Mouse (Mus musculus) midbrain, embryonic 16.5 days (tissue): ENCODE results near the gene Mageb2. TPM values are rescaled to one million over a fixed set of nuclear protein-coding genes. Genes with fewer than 3 reads are reported as not detected.
"Not testable (repeated sequence)": the region's sequence is repeated elsewhere in the genome, so short reads cannot be mapped to it uniquely, and the experiment has no call there.

Experiments
- ATAC-seq: fragments of 200-750 bp; cut with Nextera tagmentation; 2 replicates; pipeline ENCODE4 v1.8.0; 2017; ENCODE audit warnings: moderate TSS enrichment
- H3K27ac ChIP-seq: fragments of 300-500 bp; sonication (generic); 2 replicates; pipeline ENCODE4 v1.5.1; 2014; ENCODE audit warnings: mild to moderate bottlenecking, low read length, mixed read lengths
- H3K27me3 ChIP-seq: fragments of 300-500 bp; sonication (generic); 2 replicates; pipeline ENCODE4 v1.6.1; 2014; ENCODE audit warnings: low read depth, low read length, mixed read lengths; ENCODE audit not compliant: control insufficient read depth, insufficient read depth
- H3K36me3 ChIP-seq: fragments of 300-500 bp; sonication (generic); 2 replicates; pipeline ENCODE4 v1.6.1; 2014; ENCODE audit warnings: mild to moderate bottlenecking, low read length, moderate library complexity, mixed read lengths; ENCODE audit not compliant: control insufficient read depth, insufficient read depth
- H3K4me1 ChIP-seq: fragments of 300-500 bp; sonication (generic); 2 replicates; pipeline ENCODE4 v1.6.1; 2014; ENCODE audit warnings: mild to moderate bottlenecking, low read length, mixed read lengths; ENCODE audit not compliant: control insufficient read depth, insufficient read depth
- H3K4me2 ChIP-seq: fragments of 300-500 bp; sonication (generic); 2 replicates; pipeline ENCODE4 v1.6.1; 2014; ENCODE audit warnings: mild to moderate bottlenecking, low read length, mixed read lengths
- H3K4me3 ChIP-seq: fragments of 300-500 bp; sonication (generic); 2 replicates; pipeline ENCODE4 v1.5.1; 2014; ENCODE audit warnings: low read depth, mild to moderate bottlenecking, low read length, moderate library complexity, mixed read lengths
- H3K9ac ChIP-seq: fragments of 300-500 bp; sonication (generic); 2 replicates; pipeline ENCODE4 v1.6.1; 2014; ENCODE audit warnings: low read depth, low read length, mixed read lengths
- H3K9me3 ChIP-seq: fragments of 300-500 bp; sonication (generic); replicated peaks from 2 replicates; pipeline ENCODE4 v1.6.1; 2014; ENCODE audit warnings: mild to moderate bottlenecking, low read length, mixed read lengths; ENCODE audit not compliant: control insufficient read depth, poor library complexity, severe bottlenecking
- WGBS: fragments of 180-500 bp; shearing (Covaris S2); extraction: QIAGEN DNeasy Blood & Tissue Kit; methylation state at CpG from one replicate; pipeline ENCODE4 v1.1.7; 2014; 5-methylcytosine and 5-hydroxymethylcytosine counted together
- polyA plus RNA-seq: library from polyadenylated mRNA; unstranded; fragments of >200 nt; fragmentation: Nextera tagmentation; extraction: Ambion mirVana; gene quantifications from 2 replicates; pipeline ENCODE4 v1.2.1, GENCODE M21; 2015

Mageb2 gene
- polyA plus RNA-seq, result not detected in 2 replicates

DNA sequence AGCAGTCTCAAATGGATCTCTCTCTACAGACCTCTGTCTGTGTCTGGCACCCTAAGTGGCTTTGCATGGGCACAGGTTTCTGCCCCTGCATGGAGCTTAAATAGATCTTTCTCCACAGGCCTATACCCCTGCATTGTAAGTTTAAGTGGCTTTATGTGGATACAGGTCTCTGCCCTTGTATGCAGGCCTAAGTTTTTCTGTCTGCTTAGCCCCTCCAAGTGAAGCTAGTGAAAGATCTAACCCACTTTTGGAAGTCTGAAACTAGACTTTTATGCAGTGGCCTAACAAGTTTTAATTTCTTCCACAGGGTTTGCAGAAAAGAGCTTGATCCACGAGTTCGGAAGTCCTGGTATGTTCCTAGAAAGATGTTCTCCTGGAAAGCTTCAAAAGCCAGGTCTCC lies at the start of gene Mageb2:
Gene Mageb2 (plus strand): TSS at position 301 of the 400 bp plus-strand sequence.
- ATAC-seq, H3K27me3 ChIP-seq, H3K27ac ChIP-seq, H3K9me3 ChIP-seq, H3K4me2 ChIP-seq, H3K9ac ChIP-seq, H3K36me3 ChIP-seq, H3K4me3 ChIP-seq, H3K4me1 ChIP-seq: not testable (repeated sequence)
- WGBS, result 92% methylated on average over 2 of the region's 2 CpGs

DNA sequence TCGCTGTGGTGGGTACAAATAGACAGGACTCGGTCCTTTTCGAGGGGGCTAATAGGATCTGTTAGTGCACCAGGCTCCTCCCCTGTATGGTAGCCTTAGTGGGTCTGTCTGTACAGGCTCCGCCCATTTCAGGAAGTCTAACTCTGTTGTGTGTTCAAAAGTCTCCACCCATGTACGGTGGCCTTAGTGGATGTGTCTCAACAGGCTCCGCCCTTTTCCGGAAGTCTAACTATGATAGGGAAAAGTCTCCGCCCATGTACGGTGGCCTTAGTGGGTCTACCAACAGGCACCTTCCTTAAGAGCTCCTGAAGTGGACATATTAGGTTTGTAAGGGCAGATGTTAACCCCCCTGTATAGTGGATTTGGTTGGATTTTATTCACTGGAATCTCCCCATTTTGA lies 18.2 kb upstream of the Mageb2 start:
- 95% methylated on average over 9 of the region's 9 CpGs for WGBS
- not testable (repeated sequence) for H3K27ac ChIP-seq, H3K4me2 ChIP-seq, ATAC-seq, H3K4me3 ChIP-seq, H3K9ac ChIP-seq, H3K4me1 ChIP-seq, H3K36me3 ChIP-seq, H3K27me3 ChIP-seq, H3K9me3 ChIP-seq

Other genes starting within 250 kb of the Mageb2 start
- not detected in 2 replicates for gene Gm5072, start 60.8 kb downstream of the Mageb2 start, polyA plus RNA-seq
- not detected in 2 replicates for gene Gm8914, start 148.4 kb downstream of the Mageb2 start, polyA plus RNA-seq
- not detected in 2 replicates for gene 1700084M14Rik, start 244.2 kb downstream of the Mageb2 start, polyA plus RNA-seq